8 mouse cellular contexts compared by ENCODE assay signal in genomic region chr16:16559878-16560531, GRCm38 (mm10). TPM values are rescaled to one million over a fixed set of nuclear protein-coding genes. Genes with fewer than 3 reads are reported as not detected.
DNase-seq lines count a peak whose midpoint lies in the region; ATAC-seq and TF ChIP-seq lines count a peak whose summit lies in the region.

No protein-coding gene starts in this region.

- H3K27ac ChIP-seq in gastrocnemius, adult 2 months, result peak overlapping the region; percentile 28; the same call in 1 of the 2 replicates

- intact Hi-C loops in gastrocnemius, adult 2 months (cut with DNase I), result no loop called here

- DNase-seq in ZHBTc4 (ENCODE audit: low read depth, low spot score), result peak; percentile 90
- peak; percentile 88 to 89 for DNase-seq in cerebellum, postnatal 25 days
- peak; percentile 45 for DNase-seq in gastrocnemius, adult 2 months
- DNase-seq in hindlimb bud, embryonic 11.5 days (ENCODE audit: extremely low spot score, low read depth, low spot score), result peak; percentile 86
- peak; percentile 76 to 86 for DNase-seq in left cerebral cortex, adult 18-20 months (ENCODE audit: low spot score in 2 of 2)
- peak; percentile 41 for DNase-seq in skeletal muscle tissue, adult 2 months (ENCODE audit: low read depth, low spot score)
- no peak for DNase-seq in B cell, adult 2 months

- TF ChIP-seq CTCF in gastrocnemius, adult 2 months (IDR thresholded peaks at IDR 0.05), result no peak

- peak; percentile 50; the same call in 1 of the 2 replicates for ATAC-seq in megakaryocyte progenitor cell, adult 5-6 weeks (replicated peaks; ENCODE audit: poor library complexity)

- peak overlapping the region; percentile 54 for H3K4me3 ChIP-seq in gastrocnemius, adult 2 months

RNA-seq across cellular contexts. Expression of gene Fgd4, which starts 40.3 kb away (rescaled TPM):
- total RNA-seq in gastrocnemius, adult 2 months (2021), result 10 to 100 TPM; 20.4 to 28.3 TPM
- total RNA-seq in left cerebral cortex, adult 18-20 months (2021), result 10 to 100 TPM; 29.0 to 35.9 TPM
- 24.6 and 24.7 TPM in 2 replicates for total RNA-seq in megakaryocyte progenitor cell, adult 5-6 weeks (2015)
- 31.9 and 32.3 TPM in 2 replicates for total RNA-seq in megakaryocyte progenitor cell, adult 5-6 weeks (2017)

Comparison
In these comparisons a context has a peak if more than half of its experiments do, and no peak if none do; other contexts are left out.
1. DNase-seq: peak in ZHBTc4 (single experiment), cerebellum, postnatal 25 days (2 of 2), gastrocnemius, adult 2 months (single experiment), hindlimb bud, embryonic 11.5 days (single experiment), left cerebral cortex, adult 18-20 months (2 of 2) and skeletal muscle tissue, adult 2 months (single experiment); none in B cell, adult 2 months (0 of 2).